Mouse (Mus musculus) midbrain, postnatal 0 days (tissue): ENCODE results near the gene Rex1bd. TPM values are rescaled to one million over a fixed set of nuclear protein-coding genes. Genes with fewer than 3 reads are reported as not detected.

Experiments used
- ATAC-seq: fragments of 200-750 bp; cut with Nextera tagmentation; 2 replicates; pipeline ENCODE4 v1.8.0; 2017; ENCODE audit warnings: moderate number of reproducible peaks, mild to moderate bottlenecking, moderate TSS enrichment, moderate library complexity; ENCODE audit not compliant: low FRiP score
- DNase-seq: peaks from one replicate; pipeline ENCODE4 v3.0.0-alpha.2; 2015; ENCODE audit warnings: low spot score
- H3K27ac ChIP-seq: fragments of 300-500 bp; sonication (generic); 2 replicates; pipeline ENCODE4 v1.5.1; 2014; ENCODE audit warnings: low read depth, mild to moderate bottlenecking, low read length, mixed read lengths
- H3K27me3 ChIP-seq: fragments of 300-500 bp; sonication (generic); 2 replicates; pipeline ENCODE4 v1.6.1; 2014; ENCODE audit warnings: low read length, control low read depth, mixed read lengths; ENCODE audit not compliant: insufficient read depth
- H3K36me3 ChIP-seq: fragments of 300-500 bp; sonication (generic); 2 replicates; pipeline ENCODE4 v1.6.1; 2014; ENCODE audit warnings: low read length, control low read depth, mixed read lengths; ENCODE audit not compliant: insufficient read depth
- H3K4me1 ChIP-seq: fragments of 300-500 bp; sonication (generic); 2 replicates; pipeline ENCODE4 v1.6.1; 2014; ENCODE audit warnings: mild to moderate bottlenecking, control low read depth, antibody characterized with exemption, low read length, mixed read lengths; ENCODE audit not compliant: insufficient read depth
- H3K4me2 ChIP-seq: fragments of 300-500 bp; sonication (generic); 2 replicates; pipeline ENCODE4 v1.6.1; 2014; ENCODE audit warnings: low read depth, mild to moderate bottlenecking, low read length, mixed read lengths; ENCODE audit not compliant: poor library complexity, severe bottlenecking
- H3K4me3 ChIP-seq: fragments of 300-500 bp; sonication (generic); 2 replicates; pipeline ENCODE4 v1.5.1; 2014; ENCODE audit warnings: low read depth, mild to moderate bottlenecking, low read length, moderate library complexity
- H3K9ac ChIP-seq: fragments of 300-500 bp; sonication (generic); replicated peaks from 2 replicates; pipeline ENCODE4 v1.6.1; 2014; ENCODE audit warnings: mild to moderate bottlenecking, low read length, moderate library complexity, mixed read lengths; ENCODE audit not compliant: poor library complexity, severe bottlenecking
- H3K9me3 ChIP-seq: fragments of 300-500 bp; sonication (generic); 2 replicates; pipeline ENCODE4 v1.6.1; 2016; ENCODE audit warnings: low read length, control low read depth
- CTCF ChIP-seq: IDR thresholded peaks from 2 replicates; pipeline ENCODE4 v1.5.1; 2016; ENCODE audit warnings: antibody characterized with exemption, mild to moderate bottlenecking
- WGBS: fragments of 180-500 bp; shearing (Covaris S2); extraction: QIAGEN DNeasy Blood & Tissue Kit; methylation state at CpG from one replicate; pipeline ENCODE4 v1.1.7; 2014; 5-methylcytosine and 5-hydroxymethylcytosine counted together
- polyA plus RNA-seq: library from polyadenylated mRNA; unstranded; fragments of >200 nt; fragmentation: Nextera tagmentation; extraction: Ambion mirVana; gene quantifications from 2 replicates; pipeline ENCODE4 v1.2.1, GENCODE M21; 2015
- total RNA-seq: library from RNA; depleted of rRNA; stranded (reverse); fragments of >200 nt; gene quantifications from 2 replicates; pipeline ENCODE4 v1.2.3, GENCODE M21; 2014

Rex1bd gene
- total and polyA plus RNA-seq, 2 experiments from 2014 or later: 118 to 198 TPM

- Histone ChIP-seq H3K9ac (no peak overlapping the region), H3K4me3 (no peak overlapping the region), H3K36me3 (no peaks in the 10 kb centered on the region), H3K27me3 (no peaks in the 10 kb centered on the region), H3K4me2 (no peak overlapping the region), H3K27ac (no peak overlapping the region), H3K9me3 (no peaks in the 10 kb centered on the region), H3K4me1 (no peaks in the 10 kb centered on the region)
- ATAC-seq (no peak), DNase-seq (no peak)
- WGBS: 93% methylated on average over 10 of the region's 10 CpGs
- TF ChIP-seq CTCF: no peak
Measured at GRCm38 (mm10) chr8:70549412-70550184, 43.0 kb upstream of the Rex1bd start.

GRCm38 (mm10) chr8:70547762-70548161, 41.2 kb upstream of the Rex1bd start:
- 93% methylated on average over 6 of the region's 6 CpGs for WGBS
- H3K4me3 ChIP-seq: no peak overlapping the region
- TF ChIP-seq CTCF: no peak

GRCm38 (mm10) chr8:70546412-70546811, 39.9 kb upstream of the Rex1bd start:
- no peak for TF ChIP-seq CTCF
- H3K4me1 ChIP-seq: no peaks in the 10 kb centered on the region
- no peak for DNase-seq
- H3K36me3 ChIP-seq: no peaks in the 10 kb centered on the region
- H3K4me2 ChIP-seq: no peak overlapping the region
- H3K27me3 ChIP-seq: no peaks in the 10 kb centered on the region
- H3K27ac ChIP-seq: no peak overlapping the region
- 89% methylated on average over 4 of the region's 4 CpGs for WGBS
- H3K9me3 ChIP-seq: no peaks in the 10 kb centered on the region
- H3K4me3 ChIP-seq: no peak overlapping the region
- no peak for ATAC-seq
- H3K9ac ChIP-seq: no peak overlapping the region

More at GRCm38 (mm10) chr8:70547762-70548161, 41.2 kb upstream of the Rex1bd start:
- H3K27me3 ChIP-seq: no peaks in the 10 kb centered on the region
- DNase-seq (no peak), ATAC-seq (no peak)
- H3K4me2 ChIP-seq: no peak overlapping the region
- H3K4me1 ChIP-seq: no peaks in the 10 kb centered on the region
- H3K36me3 ChIP-seq: no peaks in the 10 kb centered on the region
- no peak overlapping the region for H3K9ac ChIP-seq
- H3K9me3 ChIP-seq: no peaks in the 10 kb centered on the region
- no peak overlapping the region for H3K27ac ChIP-seq

DNA sequence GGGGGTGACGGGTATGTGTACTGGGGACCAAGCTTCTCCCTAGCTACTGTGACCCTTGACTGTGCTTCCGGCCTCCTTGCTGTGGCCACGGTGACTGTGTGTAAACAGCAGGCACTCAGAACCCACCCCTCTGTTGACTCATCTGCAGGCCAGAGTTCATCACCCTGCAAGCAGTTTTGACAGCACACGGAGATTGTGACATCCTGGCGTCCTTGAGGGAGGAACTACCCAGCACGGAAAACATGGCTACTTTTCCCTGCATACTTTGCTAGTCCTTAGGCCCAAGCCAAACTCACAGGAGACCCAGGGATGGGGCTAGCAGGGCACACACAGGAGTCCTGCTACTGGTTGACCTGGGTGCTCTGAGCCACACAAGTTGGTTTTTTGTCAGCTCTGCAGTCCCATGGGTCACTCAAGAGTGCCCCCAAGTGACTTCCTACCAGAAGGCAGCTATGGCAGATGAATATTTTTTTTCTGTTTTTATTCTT, 37.7 kb upstream of the Rex1bd start:
- H3K4me1 ChIP-seq: peaks cover 12% of the 10 kb centered on the region
- no peak overlapping the region for H3K27ac ChIP-seq
- H3K4me3 ChIP-seq: no peak overlapping the region
- no peak overlapping the region for H3K9ac ChIP-seq
- H3K36me3 ChIP-seq: no peaks in the 10 kb centered on the region
- DNase-seq: peak; percentile 17
- no peaks in the 10 kb centered on the region for H3K9me3 ChIP-seq
- H3K27me3 ChIP-seq: no peaks in the 10 kb centered on the region
- no peak overlapping the region for H3K4me2 ChIP-seq
- no peak for ATAC-seq
- WGBS: 68% methylated on average over 6 of the region's 6 CpGs
- peak; percentile 40 for TF ChIP-seq CTCF

GRCm38 (mm10) chr8:70541081-70541480, 34.5 kb upstream of the Rex1bd start:
- DNase-seq (no peak), ATAC-seq (no peak)
- Histone ChIP-seq H3K4me3 (peak overlapping the region; percentile 82; the same call in 1 of the 2 replicates), H3K36me3 (peaks cover 5% of the 10 kb centered on the region; the same call in 1 of the 2 replicates), H3K4me2 (peak overlapping the region; percentile 95), H3K27ac (no peak overlapping the region), H3K9me3 (no peaks in the 10 kb centered on the region), H3K27me3 (no peaks in the 10 kb centered on the region), H3K9ac (no peak overlapping the region), H3K4me1 (peaks cover 16% of the 10 kb centered on the region)
- no peak for TF ChIP-seq CTCF
- WGBS: 82% methylated on average over 5 of the region's 5 CpGs

- 46% methylated on average over 7 of the region's 7 CpGs for WGBS
- no peaks in the 10 kb centered on the region for H3K9me3 ChIP-seq
- no peak for DNase-seq
- H3K27me3 ChIP-seq: no peaks in the 10 kb centered on the region
- H3K4me1 ChIP-seq: peaks cover 16% of the 10 kb centered on the region
- no peak for ATAC-seq
- peaks cover 8% of the 10 kb centered on the region for H3K36me3 ChIP-seq
- H3K27ac ChIP-seq: no peak overlapping the region
- no peak for TF ChIP-seq CTCF
- peak overlapping the region; percentile 95 for H3K4me2 ChIP-seq
- peak overlapping the region; percentile 82 for H3K9ac ChIP-seq
- peak overlapping the region; percentile 82 for H3K4me3 ChIP-seq
Measured at GRCm38 (mm10) chr8:70540507-70541071, 34.0 kb upstream of the Rex1bd start.
